Mouse (Mus musculus) yolk sac, embryonic 10.5 days (tissue): ENCODE results near the gene Tm7sf3.
A peak's percentile ranks its signal among the peaks of the same experiment; 100 is the strongest.
"Not testable (repeated sequence)": the region's sequence is repeated elsewhere in the genome, so short reads cannot be mapped to it uniquely, and the experiment has no call there.

Experiments
- DNase-seq: peaks from one replicate; pipeline ENCODE4 v3.0.0-alpha.2; 2017; ENCODE audit warnings: low spot score

Gene Tm7sf3

DNA sequence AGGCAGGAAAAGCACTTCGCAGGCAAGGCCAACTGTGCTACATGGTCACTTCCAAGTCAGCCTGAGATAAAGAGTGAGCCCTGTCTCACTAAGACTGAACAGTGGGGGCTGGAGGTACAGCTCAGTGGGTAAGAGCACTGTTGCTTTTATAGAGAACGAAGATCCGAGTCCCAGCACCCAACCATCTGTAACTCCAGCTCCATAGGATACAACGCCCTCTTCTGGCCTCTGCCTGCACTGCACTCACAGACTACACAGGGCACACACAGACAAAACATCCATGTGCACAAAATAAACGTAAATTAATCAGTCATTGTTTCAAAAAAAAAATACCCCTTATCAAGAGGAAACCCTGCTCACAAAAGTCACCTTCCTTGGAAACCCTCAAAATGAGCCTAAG, 28.7 kb downstream of the Tm7sf3 start:
- DNase-seq: no peak

DNA sequence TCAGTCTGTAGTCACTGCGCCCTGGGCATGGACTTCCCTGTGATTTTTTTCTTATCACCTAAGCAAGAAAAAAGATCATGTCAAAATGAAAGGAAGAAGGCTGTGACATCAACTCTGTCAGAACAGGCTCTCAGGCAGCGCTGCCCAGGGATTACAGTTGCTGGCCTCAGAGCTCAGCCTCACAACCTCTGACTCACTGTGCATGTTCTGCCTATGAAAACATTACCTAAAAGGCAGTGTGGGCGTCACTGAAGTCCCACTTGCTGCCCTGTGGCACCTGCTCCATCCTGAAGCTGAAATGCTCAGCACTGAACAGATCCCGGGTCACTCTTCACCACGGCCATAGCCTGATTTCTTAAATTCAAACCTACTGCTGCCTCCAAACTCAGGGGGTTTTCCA, 29.9 kb downstream of the Tm7sf3 start:
- no peak for DNase-seq

- DNase-seq: no peak
Observed at GRCm38 (mm10) chr6:146611897-146612296, 30.7 kb downstream of the Tm7sf3 start.

DNA sequence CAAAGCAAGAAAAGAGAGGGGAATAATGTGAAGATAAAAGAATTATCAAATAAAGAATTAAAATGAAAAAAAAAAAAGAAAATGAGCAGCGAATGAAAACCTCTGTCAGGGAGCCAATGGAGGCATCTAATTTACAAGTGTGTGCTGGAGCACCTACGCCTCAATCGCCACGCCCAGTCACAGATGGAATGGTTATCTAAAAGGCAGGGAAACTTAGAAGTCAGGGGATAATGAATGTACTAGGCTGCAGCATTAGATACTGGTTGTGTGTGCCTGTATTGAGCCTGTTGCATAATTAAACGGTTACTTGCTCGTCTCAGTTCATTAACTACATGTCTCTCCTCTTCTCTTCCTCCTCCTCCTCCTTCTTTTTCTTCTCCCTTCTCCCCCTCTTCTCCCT, 31.2 kb downstream of the Tm7sf3 start:
- DNase-seq: no peak

GRCm38 (mm10) chr6:146603651-146604050, 39.0 kb downstream of the Tm7sf3 start:
- no peak for DNase-seq

- DNase-seq: no peak
Observed at GRCm38 (mm10) chr6:146602601-146603000, 40.0 kb downstream of the Tm7sf3 start.

DNA sequence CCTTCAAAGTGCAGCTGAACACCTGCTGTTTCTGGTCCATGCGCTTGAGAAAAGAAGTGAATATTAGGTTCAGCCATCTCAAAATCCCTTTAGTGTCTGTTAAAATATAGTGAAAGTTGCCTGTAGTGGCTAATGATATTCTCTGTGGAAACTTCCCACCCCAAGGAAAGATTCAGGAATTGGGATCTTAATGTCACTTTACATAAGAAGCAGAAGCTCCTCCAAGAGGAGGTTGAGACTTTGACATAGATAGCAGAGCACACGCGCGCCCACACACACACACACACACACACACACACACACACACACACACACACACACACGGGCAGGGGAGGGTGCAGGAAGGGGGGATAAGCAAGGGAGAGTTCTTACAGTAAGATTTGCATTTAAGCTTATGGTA, 57.5 kb downstream of the Tm7sf3 start:
- no peak for DNase-seq

DNA sequence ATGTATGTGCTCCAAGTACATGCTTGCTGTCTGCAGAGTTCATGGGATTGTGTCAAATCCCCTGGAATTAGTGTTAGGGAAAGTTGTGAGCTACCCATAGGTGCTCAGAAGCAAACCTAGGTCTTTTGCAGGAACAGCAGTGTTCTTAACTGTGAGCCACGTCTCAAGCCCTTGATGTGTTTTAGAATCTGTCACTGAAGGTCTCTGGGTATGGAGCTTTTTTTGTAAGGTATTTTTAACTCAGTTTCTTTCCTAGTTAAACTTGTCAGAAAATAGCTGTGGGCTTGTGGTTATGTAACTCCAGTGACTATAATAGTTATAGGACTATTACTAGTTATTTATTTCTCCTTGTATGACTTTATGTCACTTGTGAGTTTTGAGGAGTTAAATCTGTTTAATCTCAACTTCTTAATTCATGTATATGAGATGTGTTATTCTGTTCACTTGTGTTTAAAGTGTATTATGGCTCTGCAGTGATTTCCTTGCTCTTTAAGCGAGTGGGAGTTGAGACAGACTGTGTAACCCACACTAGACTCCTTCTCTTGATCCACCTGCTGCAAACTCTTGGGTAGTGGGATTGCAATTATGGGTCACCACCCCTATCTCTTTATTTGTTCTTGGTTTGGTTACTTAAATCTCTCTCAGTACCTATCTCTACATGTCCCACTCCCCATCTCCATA, 59.1 kb downstream of the Tm7sf3 start:
- no peak for DNase-seq

DNA sequence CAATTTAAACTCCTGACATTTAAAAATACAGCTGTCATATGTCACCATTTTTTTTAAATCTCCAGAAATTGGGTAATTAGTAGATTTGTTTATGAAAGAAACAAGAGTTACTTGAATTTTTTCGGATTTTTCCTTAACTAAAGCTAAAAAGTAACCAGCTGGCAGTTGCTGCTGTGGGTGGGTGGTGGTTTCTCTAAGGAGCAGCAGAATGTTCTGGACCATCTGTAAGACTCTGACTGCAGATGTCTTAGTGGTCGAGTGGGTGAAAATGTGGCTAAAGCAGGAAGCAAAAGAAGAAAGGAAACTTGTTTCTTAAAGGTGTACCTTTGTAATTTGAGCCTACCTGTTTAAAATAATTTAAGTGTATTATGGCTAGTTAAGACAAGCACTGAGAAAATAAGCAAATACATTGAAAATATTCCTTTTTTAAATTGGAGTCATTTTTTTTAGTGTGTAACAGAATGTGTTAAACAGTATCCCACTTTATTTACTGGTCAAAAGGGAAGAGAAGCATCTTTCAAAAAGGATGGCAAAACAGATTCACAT, 62.2 kb downstream of the Tm7sf3 start:
- no peak for DNase-seq

GRCm38 (mm10) chr6:146578586-146578985, 64.0 kb downstream of the Tm7sf3 start:
- DNase-seq: no peak

- no peak for DNase-seq
Observed at GRCm38 (mm10) chr6:146578111-146578531, 64.5 kb downstream of the Tm7sf3 start.

GRCm38 (mm10) chr6:146577310-146578109, 65.1 kb downstream of the Tm7sf3 start, which contains the start of gene Ints13:
Gene Ints13, minus strand, starts transcription at chr6:146577835.
- peak; percentile 97 for DNase-seq

DNA sequence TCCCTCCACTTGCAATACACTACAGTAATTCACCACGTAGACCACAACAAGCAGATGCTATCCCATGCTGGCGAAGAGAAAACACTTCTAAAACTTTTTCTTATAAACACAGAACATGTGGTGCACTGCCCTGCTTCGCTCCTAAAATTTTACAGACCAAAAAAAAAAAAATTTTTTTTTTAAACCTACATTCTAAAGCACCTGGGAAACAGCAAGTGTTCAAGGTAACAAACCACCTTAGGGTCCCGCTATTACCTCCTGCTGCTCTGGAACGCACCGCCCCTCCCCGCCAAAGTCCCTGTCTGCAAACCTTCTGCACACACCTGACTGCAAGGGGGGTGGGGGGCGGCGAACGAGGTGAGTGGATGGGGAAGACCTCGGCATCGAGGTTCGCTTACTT, 65.7 kb downstream of the Tm7sf3 start, which contains the start of gene Fgfr1op2:
Gene Fgfr1op2 (plus strand): TSS at position 301 of the 400 bp plus-strand sequence.
- no peak for DNase-seq

DNA sequence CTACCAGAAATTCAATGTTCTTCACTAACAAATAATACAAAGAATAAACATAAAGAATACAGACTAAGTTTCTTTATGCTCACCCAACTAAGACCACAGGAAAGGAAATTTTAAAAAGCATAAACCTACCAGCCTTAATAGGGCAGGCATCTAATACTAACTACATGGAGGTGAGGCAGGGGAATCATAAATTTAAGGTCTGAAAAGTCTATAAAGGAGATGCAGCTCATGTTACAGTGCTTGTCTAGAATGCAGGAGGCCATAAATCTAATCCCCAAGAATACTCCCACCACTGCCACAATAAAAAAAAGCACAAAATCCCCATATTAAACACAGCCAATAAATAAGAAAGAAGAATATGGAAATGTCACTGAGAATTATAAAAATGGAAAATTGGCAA, 70.6 kb downstream of the Tm7sf3 start:
- DNase-seq: no peak

DNA sequence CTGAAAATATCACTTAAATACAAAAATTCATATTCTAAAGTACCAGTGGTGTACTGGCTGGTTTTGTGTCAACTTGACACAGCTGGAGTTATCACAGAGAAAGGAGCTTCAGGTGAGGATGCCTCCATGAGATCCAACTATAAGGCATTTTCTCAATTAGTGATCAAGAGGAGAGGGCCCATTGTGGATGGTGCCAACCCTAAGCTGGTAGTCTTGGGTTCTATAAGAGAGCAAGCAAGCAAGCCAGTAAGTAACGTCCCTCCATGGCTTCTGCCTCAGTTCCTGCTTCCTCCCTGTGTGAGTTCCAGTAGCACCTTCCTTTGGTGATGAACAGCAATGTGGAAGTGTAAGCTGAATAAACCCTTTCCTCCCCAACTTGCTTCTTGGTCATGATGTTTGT, 80.2 kb downstream of the Tm7sf3 start:
- not testable (repeated sequence) for DNase-seq
